8 mouse cellular contexts compared by ENCODE assay signal in genomic region chr1:69686741-69687075, GRCm38 (mm10). TPM values are rescaled to one million over a fixed set of nuclear protein-coding genes. Genes with fewer than 3 reads are reported as not detected.
DNase-seq lines count a peak whose midpoint lies in the region; ATAC-seq and TF ChIP-seq lines count a peak whose summit lies in the region.

No protein-coding gene starts in this region.

- DNase-seq in heart, postnatal 14 days, result no peak
- no peak for DNase-seq in MEL (ENCODE audit: low read depth, low spot score)
- DNase-seq in hindbrain, embryonic 11.5 days (ENCODE audit: low spot score), result no peak
- no peak for DNase-seq in cerebellum, adult 11-12 months
- no peak for DNase-seq in left cerebral cortex, adult 18-20 months (ENCODE audit: low spot score in 2 of 2)
- DNase-seq in urinary bladder, postnatal 10 days (ENCODE audit: low spot score), result no peak

- no peak for ATAC-seq in heart, embryonic 15.5 days (replicated peaks; ENCODE audit: insufficient number of reproducible peaks, insufficient read depth, low FRiP score, low read depth)
- peak; percentile 5; the same call in 1 of the 2 replicates for ATAC-seq in hindbrain, embryonic 11.5 days (ENCODE audit: low FRiP score)

- H3K4me1 ChIP-seq in heart, embryonic 15.5 days (replicated peaks), result peaks cover 8% of the 10 kb centered on the region
- H3K4me1 ChIP-seq in MEL (ENCODE audit: control insufficient read depth in 1 of 2, insufficient read depth in 2 of 2, low read length in 2 of 2), result peaks cover 3% of the 10 kb centered on the region in 2 experiments; a peak in 2 of 4 replicates
- no peaks in the 10 kb centered on the region for H3K4me1 ChIP-seq in hindbrain, embryonic 11.5 days (replicated peaks; ENCODE audit: control insufficient read depth, insufficient read depth, low read length)

- no peaks in the 10 kb centered on the region for H3K9me3 ChIP-seq in heart, embryonic 15.5 days (replicated peaks)
- H3K9me3 ChIP-seq in MEL (replicated peaks; ENCODE audit: insufficient read depth, low read length), result no peaks in the 10 kb centered on the region
- H3K9me3 ChIP-seq in hindbrain, embryonic 11.5 days (ENCODE audit: control insufficient read depth, low read length), result no peaks in the 10 kb centered on the region

- peak overlapping the region; percentile 88 for H3K27ac ChIP-seq in heart, embryonic 15.5 days
- peak overlapping the region; percentile 29 for H3K27ac ChIP-seq in MEL (ENCODE audit: control insufficient read depth, low read depth, low read length)
- peak overlapping the region; percentile 83 for H3K27ac ChIP-seq in hindbrain, embryonic 11.5 days (ENCODE audit: low read depth, low read length)
- H3K27ac ChIP-seq in macrophage, result no peak overlapping the region

- H3K27me3 ChIP-seq in heart, embryonic 15.5 days, result no peaks in the 10 kb centered on the region
- no peaks in the 10 kb centered on the region for H3K27me3 ChIP-seq in MEL (ENCODE audit: control insufficient read depth in 1 of 2, insufficient read depth in 2 of 2, low read length in 2 of 2)
- no peaks in the 10 kb centered on the region for H3K27me3 ChIP-seq in hindbrain, embryonic 11.5 days (ENCODE audit: control insufficient read depth, insufficient read depth, low read length)

- no peak for TF ChIP-seq RAD21 in MEL (IDR thresholded peaks at IDR 0.05; ENCODE audit: low read depth, low read length)

- peak overlapping the region; percentile 68 for H3K9ac ChIP-seq in heart, embryonic 15.5 days
- H3K9ac ChIP-seq in MEL (ENCODE audit: control insufficient read depth, low read depth, low read length, poor library complexity, severe bottlenecking), result peak overlapping the region; percentile 10
- H3K9ac ChIP-seq in hindbrain, embryonic 11.5 days (ENCODE audit: low read depth, low read length), result peak overlapping the region; percentile 75

- TF ChIP-seq POLR2A in MEL (IDR thresholded peaks at IDR 0.05; ENCODE audit: control insufficient read depth in 1 of 2, insufficient read depth in 1 of 2, low read depth in 1 of 2, low read length in 2 of 2, poor library complexity in 1 of 2), result no peak

- intact Hi-C loops in heart, postnatal 14 days (cut with DNase I), result loop anchor here (2.0 to 5.0 kb wide), 2 partner anchors 354 to 444 kb away; no protein-coding TSS in a partner anchor

- H3K4me2 ChIP-seq in heart, embryonic 15.5 days, result peak overlapping the region; percentile 82
- peak overlapping the region; percentile 63 for H3K4me2 ChIP-seq in hindbrain, embryonic 11.5 days (replicated peaks; ENCODE audit: low read depth, low read length)

- peaks cover 4% of the 10 kb centered on the region; the same call in 1 of the 2 replicates for H3K79me2 ChIP-seq in MEL (ENCODE audit: control insufficient read depth, insufficient read depth, low read length, poor library complexity)
- no peaks in the 10 kb centered on the region for H3K79me2 ChIP-seq in macrophage (ENCODE audit: inconsistent target)

- WGBS in heart, embryonic 15.5 days, result under 1% methylated on average over 6 of the region's 6 CpGs
- WGBS in hindbrain, embryonic 11.5 days, result under 1% methylated on average over 6 of the region's 6 CpGs
- 0% methylated on average over 6 of the region's 6 CpGs for WGBS in macrophage (ENCODE audit: missing documents)

- H3K36me3 ChIP-seq in heart, embryonic 15.5 days, result no peaks in the 10 kb centered on the region
- H3K36me3 ChIP-seq in MEL (ENCODE audit: control insufficient read depth in 1 of 2, insufficient read depth in 2 of 2, low read length in 2 of 2) (peaks cover 0 to 20% of the 10 kb centered on the region in 2 experiments; a peak in 2 of 4 replicates), macrophage (ENCODE audit: inconsistent target) (no peaks in the 10 kb centered on the region)
- H3K36me3 ChIP-seq in hindbrain, embryonic 11.5 days (ENCODE audit: control insufficient read depth, insufficient read depth, low read length), result no peaks in the 10 kb centered on the region

- TF ChIP-seq EP300 in MEL (IDR thresholded peaks at IDR 0.05; ENCODE audit: low read depth in 1 of 2, low read length in 2 of 2), result no peak

- peak overlapping the region; percentile 67 for H3K4me3 ChIP-seq in heart, embryonic 15.5 days
- peak overlapping the region; percentile 55 to 87 for H3K4me3 ChIP-seq in MEL (ENCODE audit: control insufficient read depth in 1 of 2, insufficient read depth in 1 of 2, low read depth in 2 of 2, low read length in 2 of 2)
- H3K4me3 ChIP-seq in hindbrain, embryonic 11.5 days (ENCODE audit: low read depth, low read length), result peak overlapping the region; percentile 68
- peak overlapping the region; percentile 50 for H3K4me3 ChIP-seq in macrophage (ENCODE audit: inconsistent target)

- TF ChIP-seq CTCF in MEL (IDR thresholded peaks at IDR 0.05 in 2 of 3, conservative IDR thresholded peaks at IDR 0.05 in 1 of 3; ENCODE audit: control insufficient read depth in 1 of 3, insufficient read depth in 1 of 3, low read depth in 2 of 3, low read length in 3 of 3, poor library complexity in 1 of 3, severe bottlenecking in 1 of 3), result no peak

TF ChIP-seq in MEL, 35 proteins besides CTCF, POLR2A, EP300 and RAD21:
- no peak for TF ChIP-seq CHD1 (IDR thresholded peaks at IDR 0.05; ENCODE audit: low read depth, low read length)
- no peak for TF ChIP-seq ELF1 (IDR thresholded peaks at IDR 0.05; ENCODE audit: low read depth, low read length)
- no peak for TF ChIP-seq ZMIZ1 (IDR thresholded peaks at IDR 0.05; ENCODE audit: low read depth, low read length)
- TF ChIP-seq CHD2 (IDR thresholded peaks at IDR 0.05; ENCODE audit: low read length), result no peak
- no peak for TF ChIP-seq ETS1 (IDR thresholded peaks at IDR 0.05; ENCODE audit: low read depth, low read length)
- TF ChIP-seq HCFC1 (IDR thresholded peaks at IDR 0.05; ENCODE audit: low read depth, low read length), result no peak
- TF ChIP-seq ZC3H11A (IDR thresholded peaks at IDR 0.05; ENCODE audit: low read depth, low read length), result no peak
- no peak for TF ChIP-seq BHLHE40 (IDR thresholded peaks at IDR 0.05; ENCODE audit: borderline replicate concordance, low read depth, low read length)
- TF ChIP-seq MEF2A (IDR thresholded peaks at IDR 0.05; ENCODE audit: extremely low read depth, insufficient replicate concordance, low read depth, low read length, poor library complexity, severe bottlenecking), result no peak
- TF ChIP-seq NELFE (IDR thresholded peaks at IDR 0.05; ENCODE audit: low read depth, low read length), result no peak
- no peak for TF ChIP-seq GABPA (IDR thresholded peaks at IDR 0.05; ENCODE audit: low read depth, low read length)
- TF ChIP-seq SMC3 (IDR thresholded peaks at IDR 0.05; ENCODE audit: low read depth, low read length), result no peak
- TF ChIP-seq SIN3A (IDR thresholded peaks at IDR 0.05; ENCODE audit: low read length), result no peak; the same call in 1 of the 2 replicates
- no peak for TF ChIP-seq ZKSCAN1 (IDR thresholded peaks at IDR 0.05; ENCODE audit: low read depth, low read length)
- TF ChIP-seq RCOR1 (IDR thresholded peaks at IDR 0.05; ENCODE audit: low read depth, low read length), result no peak
- no peak for TF ChIP-seq MYC (IDR thresholded peaks at IDR 0.05; ENCODE audit: low read depth, low read length)
- TF ChIP-seq USF2 (IDR thresholded peaks at IDR 0.05; ENCODE audit: borderline replicate concordance in 1 of 2, insufficient read depth in 1 of 2, low read depth in 1 of 2, low read length in 2 of 2), result no peak

RNA-seq across cellular contexts. Expression of gene Ikzf2, which starts 0.3 kb away (rescaled TPM):
- 2.3 and 3.5 TPM in 2 replicates for polyA plus RNA-seq in heart, embryonic 15.5 days (2015; fragmentation: Nextera tagmentation; extraction: Ambion mirVana)
- 1 to 10 TPM; 5.7 to 5.9 TPM for total RNA-seq in heart, postnatal 14 days (2021)
- total RNA-seq in MEL (2012; rRNA removed), result 5.6 and 6.4 TPM in 2 replicates
- polyA plus RNA-seq in MEL (2012; ENCODE audit: insufficient read depth in 1 of 2, insufficient read length in 2 of 2, low read depth in 1 of 2, low replicate concordance in 2 of 2, missing spikeins in 1 of 2) (1 to 10 TPM in 1 of 2 experiments, not detected in 1; 2.9 TPM), macrophage (2018) (0.59 to 1.1 TPM (median 0.60 TPM) in 3 replicates)
- polyA plus RNA-seq in hindbrain, embryonic 11.5 days (2014; fragmentation: Nextera tagmentation; extraction: Ambion mirVana), result 4.7 and 5.1 TPM in 2 replicates
- 10 to 100 TPM in 10 of 26 experiments, 1 to 10 TPM in 16; 2.7 to 22.0 (median 9.3) TPM for total RNA-seq in macrophage (2018; cell fraction: chromatin; rRNA removed)
- 1 to 10 TPM in 24 of 26 experiments, under 1 TPM in 2; 0.65 to 2.9 (median 1.7) TPM for total RNA-seq in macrophage (2018; cell fraction: cytosol; rRNA removed)
- 10 to 100 TPM in 2 of 26 experiments, 1 to 10 TPM in 23, under 1 TPM in 1; 0.96 to 11.2 (median 4.8) TPM for total RNA-seq in macrophage (2018; cell fraction: nucleus; rRNA removed)
- total RNA-seq in left cerebral cortex, adult 18-20 months (2021), result 1 to 10 TPM; 4.3 to 6.3 TPM

Comparison
In these comparisons a context has a peak if more than half of its experiments do, and no peak if none do; other contexts are left out.
1. H3K9ac ChIP-seq: peak in every context shown above with its lines; median percentile 75 in hindbrain, embryonic 11.5 days; 68 in heart, embryonic 15.5 days; 10 in MEL.